Mouse (Mus musculus): ENCODE measurements around the gene Letmd1. TPM values are rescaled to one million over a fixed set of nuclear protein-coding genes. Genes with fewer than 3 reads are reported as not detected.
"Not testable (repeated sequence)": the region's sequence is repeated elsewhere in the genome, so short reads cannot be mapped to it uniquely, and the experiment has no call there.

Letmd1 gene
- 10 to 100 TPM; 59.6 to 62.1 TPM for total RNA-seq (2021)
- long read RNA-seq, experiment 1, transcript Letmd1-201 (9 exons, 2,502 nt) = major isoform, 28 of 93 reads
- long read RNA-seq, experiment 1, transcript Letmd1-206 (9 exons, 1,222 nt) = minor isoform, 22 of 93 reads
- long read RNA-seq, experiment 1, transcript Letmd1-207 (8 exons, 2,266 nt) = minor isoform, 5 of 93 reads
- long read RNA-seq, experiment 1, partial matches to known transcripts = 20 of 93 reads
- long read RNA-seq, experiment 1, other reads (novel, unspliced or antisense) = 18 of 93 reads
- long read RNA-seq, experiment 2, transcript Letmd1-201 (9 exons, 2,502 nt) = major isoform, 14 of 50 reads
- long read RNA-seq, experiment 2, transcript Letmd1-206 (9 exons, 1,222 nt) = minor isoform, 10 of 50 reads
- long read RNA-seq, experiment 2, partial matches to known transcripts = 10 of 50 reads
- long read RNA-seq, experiment 2, other reads (novel, unspliced or antisense) = 14 of 50 reads

GRCm38 (mm10) chr15:100468295-100469188 lies at the start of gene Letmd1:
Letmd1 (plus strand) TSS chr15:100469023.
- peak; percentile 96 for TF ChIP-seq CTCF (IDR thresholded peaks at IDR 0.05)
- Histone ChIP-seq H3K4me3 (peak within 1 kb of the TSS; percentile 97), H3K27ac (peak within 1 kb of the TSS; percentile 96)
- DNase-seq (ENCODE audit: extremely low spot score in 1 of 2, low spot score in 2 of 2) = peak; percentile 90 to 92
- intact Hi-C loops (cut with DNase I) = loop anchor here (2.0 to 5.0 kb wide), 2 partner anchors 26 to 214 kb away; partner anchors contain the start of gene Csrnp2

GRCm38 (mm10) chr15:100419311-100419710 lies 49.5 kb upstream of the Letmd1 start:
- no peak overlapping the region for H3K4me3 ChIP-seq
- TF ChIP-seq CTCF (IDR thresholded peaks at IDR 0.05) = no peak
- no peak for DNase-seq (ENCODE audit: extremely low spot score in 1 of 2, low spot score in 2 of 2)
- intact Hi-C loops (cut with DNase I) = no loop called here
- no peak overlapping the region for H3K27ac ChIP-seq

GRCm38 (mm10) chr15:100419901-100420745 lies 48.7 kb upstream of the Letmd1 start:
- TF ChIP-seq CTCF (IDR thresholded peaks at IDR 0.05) = no peak
- intact Hi-C loops (cut with DNase I) = no loop called here
- no peak overlapping the region for H3K27ac ChIP-seq

GRCm38 (mm10) chr15:100421059-100421757 lies 47.6 kb upstream of the Letmd1 start:
- peak overlapping the region; percentile 16; the same call in 1 of the 2 replicates for H3K27ac ChIP-seq
- intact Hi-C loops (cut with DNase I) = no loop called here
- no peak for DNase-seq (ENCODE audit: extremely low spot score in 1 of 2, low spot score in 2 of 2)
- no peak for TF ChIP-seq CTCF (IDR thresholded peaks at IDR 0.05)
- H3K4me3 ChIP-seq = peak overlapping the region; percentile 23

More at GRCm38 (mm10) chr15:100419901-100420745, 48.7 kb upstream of the Letmd1 start:
- DNase-seq (ENCODE audit: extremely low spot score in 1 of 2, low spot score in 2 of 2) = no peak
- H3K4me3 ChIP-seq = no peak overlapping the region

GRCm38 (mm10) chr15:100421758-100422197 lies 47.0 kb upstream of the Letmd1 start, which contains the start of gene Gm5475:
Gm5475 (plus strand) TSS chr15:100422147.
- H3K4me3 ChIP-seq = peak within 1 kb of the TSS; percentile 92
- not testable (repeated sequence) for DNase-seq (ENCODE audit: extremely low spot score in 1 of 2, low spot score in 2 of 2)
- H3K27ac ChIP-seq = peak within 1 kb of the TSS; percentile 78
- intact Hi-C loops (cut with DNase I) = loop anchor here (2.0 kb wide), 1 partner anchor 21 kb away; no protein-coding TSS in a partner anchor

GRCm38 (mm10) chr15:100422476-100422875 lies 46.3 kb upstream of the Letmd1 start:
- intact Hi-C loops (cut with DNase I) = loop anchor here (2.0 kb wide), 1 partner anchor 20 kb away; no protein-coding TSS in a partner anchor
- peak overlapping the region; percentile 92 for H3K4me3 ChIP-seq
- peak overlapping the region; percentile 78 for H3K27ac ChIP-seq
- no peak for TF ChIP-seq CTCF (IDR thresholded peaks at IDR 0.05)
- DNase-seq (ENCODE audit: extremely low spot score in 1 of 2, low spot score in 2 of 2) = no peak

GRCm38 (mm10) chr15:100422899-100423860 lies 45.6 kb upstream of the Letmd1 start:
- peak; percentile 96 to 97 for DNase-seq (ENCODE audit: extremely low spot score in 1 of 2, low spot score in 2 of 2)
- intact Hi-C loops (cut with DNase I) = loop anchor here (2.0 kb wide), 1 partner anchor 20 kb away; no protein-coding TSS in a partner anchor
- peak overlapping the region; percentile 92 for H3K4me3 ChIP-seq
- no peak for TF ChIP-seq CTCF (IDR thresholded peaks at IDR 0.05)
- peak overlapping the region; percentile 78 for H3K27ac ChIP-seq

GRCm38 (mm10) chr15:100423916-100424315 lies 44.9 kb upstream of the Letmd1 start:
- Histone ChIP-seq H3K27ac (no peak overlapping the region), H3K4me3 (peak overlapping the region; percentile 92; the same call in 1 of the 2 replicates)
- no peak for TF ChIP-seq CTCF (IDR thresholded peaks at IDR 0.05)
- no peak for DNase-seq (ENCODE audit: extremely low spot score in 1 of 2, low spot score in 2 of 2)
- intact Hi-C loops (cut with DNase I) = loop anchor here (2.0 kb wide), 1 partner anchor 19 kb away; no protein-coding TSS in a partner anchor
